Mouse (Mus musculus) kidney, embryonic 14.5 days (tissue): ENCODE data around the gene Frmd5. TPM values are rescaled to one million over a fixed set of nuclear protein-coding genes. Genes with fewer than 3 reads are reported as not detected.
"Not testable (repeated sequence)": the region's sequence is repeated elsewhere in the genome, so short reads cannot be mapped to it uniquely, and the experiment has no call there.

Source experiments
- ATAC-seq: fragments of 200-750 bp; cut with Nextera tagmentation; 2 replicates; pipeline ENCODE4 v1.8.0; 2017; ENCODE audit warnings: moderate number of reproducible peaks, mild to moderate bottlenecking, moderate TSS enrichment, moderate library complexity; ENCODE audit not compliant: low FRiP score, low TSS enrichment
- H3K27ac ChIP-seq: fragments of 300-500 bp; sonication (generic); 2 replicates; pipeline ENCODE4 v1.5.1; 2014; ENCODE audit warnings: low read depth, mild to moderate bottlenecking, low read length, moderate library complexity, mixed read lengths
- H3K27me3 ChIP-seq: fragments of 300-500 bp; sonication (generic); 2 replicates; pipeline ENCODE4 v1.6.1; 2014; ENCODE audit warnings: mild to moderate bottlenecking, low read length; ENCODE audit not compliant: control insufficient read depth, insufficient read depth
- H3K36me3 ChIP-seq: fragments of 300-500 bp; sonication (generic); 2 replicates; pipeline ENCODE4 v1.6.1; 2014; ENCODE audit warnings: low read length, mixed read lengths; ENCODE audit not compliant: control insufficient read depth, insufficient read depth
- H3K4me1 ChIP-seq: fragments of 300-500 bp; sonication (generic); 2 replicates; pipeline ENCODE4 v1.6.1; 2014; ENCODE audit warnings: low read length, mixed read lengths; ENCODE audit not compliant: control insufficient read depth, insufficient read depth
- H3K4me2 ChIP-seq: fragments of 300-500 bp; sonication (generic); replicated peaks from 2 replicates; pipeline ENCODE4 v1.6.1; 2014; ENCODE audit warnings: low read depth, mild to moderate bottlenecking, low read length
- H3K4me3 ChIP-seq: fragments of 300-500 bp; sonication (generic); 2 replicates; pipeline ENCODE4 v1.5.1; 2014; ENCODE audit warnings: mild to moderate bottlenecking, low read length
- H3K9ac ChIP-seq: fragments of 300-500 bp; sonication (generic); 2 replicates; pipeline ENCODE4 v1.6.1; 2014; ENCODE audit warnings: low read depth, mild to moderate bottlenecking, low read length, moderate library complexity
- H3K9me3 ChIP-seq: fragments of 300-500 bp; sonication (generic); 2 replicates; pipeline ENCODE4 v1.6.1; 2016; ENCODE audit warnings: low read length; ENCODE audit not compliant: control insufficient read depth
- WGBS: fragments of 180-500 bp; shearing (Covaris S2); extraction: QIAGEN DNeasy Blood & Tissue Kit; methylation state at CpG from one replicate; pipeline ENCODE4 v1.1.7; 2014; 5-methylcytosine and 5-hydroxymethylcytosine counted together
- polyA plus RNA-seq: library from polyadenylated mRNA; unstranded; fragments of >200 nt; fragmentation: Nextera tagmentation; extraction: Ambion mirVana; gene quantifications from 2 replicates; pipeline ENCODE4 v1.2.1, GENCODE M21; 2014

The Frmd5 gene
- polyA plus RNA-seq, 1 experiment from 2014 or later = 2.8 TPM

DNA sequence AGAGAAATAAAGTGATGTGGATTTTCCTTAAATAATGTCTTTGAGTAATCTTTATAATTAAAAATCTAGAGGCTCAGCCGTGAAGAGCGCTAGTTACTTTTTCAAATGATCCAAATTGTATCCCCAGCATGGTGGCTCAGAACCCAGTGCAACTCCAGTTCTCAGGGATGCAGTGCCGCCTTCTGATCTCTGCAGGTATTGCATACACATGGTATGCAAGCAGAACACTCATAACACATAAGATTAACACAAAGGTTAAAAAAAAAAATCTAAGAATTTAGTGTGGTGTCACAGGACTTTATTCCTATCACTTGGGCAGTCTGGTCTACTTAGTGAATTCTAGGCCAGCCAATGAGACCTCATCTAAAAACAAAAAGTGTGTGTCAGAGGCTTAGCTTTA, 262.1 kb downstream of the Frmd5 start:
- Histone ChIP-seq H3K4me1 (no peaks in the 10 kb centered on the region), H3K27me3 (no peaks in the 10 kb centered on the region), H3K4me2 (no peak overlapping the region), H3K27ac (no peak overlapping the region), H3K9ac (no peak overlapping the region), H3K4me3 (no peak overlapping the region), H3K9me3 (no peaks in the 10 kb centered on the region), H3K36me3 (peaks cover 32% of the 10 kb centered on the region)
- ATAC-seq = no peak
- 91% methylated on average over 3 of the region's 3 CpGs for WGBS

DNA sequence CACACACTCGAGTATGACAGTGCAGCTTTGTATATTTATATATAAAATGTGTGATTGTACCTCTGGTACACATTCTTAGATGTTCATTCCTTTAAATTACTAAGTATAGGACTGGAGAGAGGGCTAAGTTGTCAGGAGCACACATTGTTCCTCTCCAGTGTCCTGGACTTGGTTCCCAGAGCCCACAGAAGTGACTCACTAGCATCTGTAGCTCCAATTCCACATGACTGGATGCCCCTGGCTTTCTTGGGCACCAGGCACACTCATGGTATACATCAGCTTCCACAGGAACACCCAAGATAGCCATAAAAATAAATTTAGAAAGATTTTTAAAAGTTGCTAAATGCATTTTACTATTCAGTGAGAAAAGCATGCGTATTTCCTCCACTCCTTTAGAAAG, 281.8 kb downstream of the Frmd5 start:
- no peaks in the 10 kb centered on the region for H3K4me1 ChIP-seq
- no peak for ATAC-seq
- no peaks in the 10 kb centered on the region for H3K27me3 ChIP-seq
- 89% methylated on average over 2 of the region's 2 CpGs for WGBS
- H3K9me3 ChIP-seq = no peaks in the 10 kb centered on the region
- H3K4me2 ChIP-seq = no peak overlapping the region
- H3K27ac ChIP-seq = no peak overlapping the region
- H3K9ac ChIP-seq = no peak overlapping the region
- no peak overlapping the region for H3K4me3 ChIP-seq
- peaks cover 27% of the 10 kb centered on the region for H3K36me3 ChIP-seq

DNA sequence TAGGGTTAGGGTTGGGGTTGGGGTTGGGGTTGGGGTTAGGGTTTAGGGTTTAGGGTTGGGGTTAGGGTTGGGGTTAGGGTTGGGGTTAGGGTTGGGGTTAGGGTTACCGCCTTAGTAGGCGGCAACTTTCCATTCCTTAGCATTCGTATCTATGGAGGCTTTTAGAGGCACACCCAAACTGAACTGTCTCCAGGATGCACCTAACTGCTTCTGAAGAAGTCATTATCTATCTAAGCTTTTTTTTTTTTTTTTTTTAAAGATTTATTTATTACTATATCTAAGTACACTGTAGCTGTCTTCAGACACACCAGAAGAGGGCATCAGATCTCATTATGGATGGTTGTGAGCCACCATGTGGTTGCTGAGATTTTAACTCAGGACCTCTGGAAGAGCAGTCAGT, 284.1 kb downstream of the Frmd5 start:
- not testable (repeated sequence) for H3K9ac ChIP-seq, H3K4me2 ChIP-seq, H3K4me1 ChIP-seq, H3K4me3 ChIP-seq, H3K27me3 ChIP-seq, ATAC-seq, H3K9me3 ChIP-seq, H3K27ac ChIP-seq
- 96% methylated on average over 3 of the region's 3 CpGs for WGBS
- H3K36me3 ChIP-seq = peaks cover 43% of the 10 kb centered on the region

DNA sequence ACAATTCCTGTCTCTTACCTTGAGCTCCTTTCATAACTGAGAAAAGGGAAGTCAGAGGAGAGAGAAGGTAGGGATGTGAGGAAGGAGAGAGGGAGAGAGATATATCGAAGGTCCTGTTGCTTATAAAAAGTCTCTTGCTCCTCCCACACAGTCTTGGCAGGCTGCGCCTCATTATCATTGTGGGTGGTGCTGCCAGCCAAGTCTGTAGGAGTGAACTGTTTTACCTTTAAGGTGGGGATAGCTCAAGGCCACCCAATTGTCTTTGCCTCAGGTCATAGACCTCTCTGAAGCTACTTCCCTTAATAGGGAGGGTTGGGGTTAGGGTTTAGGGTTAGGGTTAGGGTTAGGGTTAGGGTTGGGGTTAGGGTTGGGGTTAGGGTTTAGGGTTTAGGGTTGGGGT, 284.9 kb downstream of the Frmd5 start:
- Histone ChIP-seq H3K9ac (no peak overlapping the region), H3K4me3 (no peak overlapping the region), H3K27me3 (no peaks in the 10 kb centered on the region), H3K4me2 (no peak overlapping the region), H3K36me3 (peaks cover 49% of the 10 kb centered on the region), H3K27ac (no peak overlapping the region), H3K4me1 (no peaks in the 10 kb centered on the region), H3K9me3 (no peaks in the 10 kb centered on the region)
- WGBS = 94% methylated on average over 2 of the region's 2 CpGs
- ATAC-seq = no peak

DNA sequence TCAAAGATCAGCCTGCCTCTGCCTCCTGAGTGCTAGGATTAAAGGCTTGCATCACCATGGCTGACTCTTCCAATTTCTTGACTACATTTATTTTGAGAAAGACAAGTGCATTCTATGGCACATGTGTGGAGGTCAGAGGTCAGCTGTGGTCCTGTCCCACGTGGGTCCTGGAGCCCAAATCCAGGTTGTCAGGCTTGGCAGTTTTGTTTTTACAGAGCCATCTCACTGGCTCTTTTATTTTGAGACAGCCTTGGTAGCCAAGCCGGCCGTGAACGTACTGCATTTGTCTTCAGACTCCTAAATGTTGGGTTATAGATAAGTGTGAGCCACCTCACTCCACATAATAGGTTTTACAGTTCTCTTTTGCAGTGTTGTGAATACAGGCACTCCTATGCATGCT, 288.2 kb downstream of the Frmd5 start:
- H3K36me3 ChIP-seq = peaks cover 33% of the 10 kb centered on the region; the same call in 1 of the 2 replicates
- H3K27me3 ChIP-seq = not testable (repeated sequence)

DNA sequence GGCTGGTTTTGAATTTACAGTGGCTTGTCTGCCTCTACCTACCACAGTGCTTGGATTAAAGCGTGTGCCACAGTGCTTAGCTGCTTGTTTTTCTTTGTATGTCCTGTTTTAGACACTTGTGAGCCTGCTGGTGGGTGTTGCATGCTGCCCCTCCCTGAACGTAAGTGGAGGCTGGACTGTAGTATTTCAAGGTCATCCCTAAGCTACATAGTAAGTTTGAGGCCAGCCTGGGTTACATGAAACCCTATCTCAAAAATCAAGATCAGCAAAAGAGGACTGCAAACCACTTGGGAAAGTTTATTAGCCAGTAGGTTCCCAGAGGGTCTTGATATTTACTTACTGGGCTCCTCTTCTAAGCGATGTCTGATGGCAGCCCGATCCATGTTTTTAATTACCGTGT, 288.8 kb downstream of the Frmd5 start:
- H3K27ac ChIP-seq = no peak overlapping the region
- peaks cover 34% of the 10 kb centered on the region; the same call in 1 of the 2 replicates for H3K36me3 ChIP-seq
- 95% methylated on average over 5 of the region's 5 CpGs for WGBS

More for the DNA sequence above, 288.2 kb downstream of the Frmd5 start:
- H3K9ac ChIP-seq, H3K9me3 ChIP-seq, H3K4me2 ChIP-seq, ATAC-seq, H3K27ac ChIP-seq, H3K4me3 ChIP-seq, H3K4me1 ChIP-seq: not testable (repeated sequence)
- 95% methylated on average over 4 of the region's 4 CpGs for WGBS

DNA sequence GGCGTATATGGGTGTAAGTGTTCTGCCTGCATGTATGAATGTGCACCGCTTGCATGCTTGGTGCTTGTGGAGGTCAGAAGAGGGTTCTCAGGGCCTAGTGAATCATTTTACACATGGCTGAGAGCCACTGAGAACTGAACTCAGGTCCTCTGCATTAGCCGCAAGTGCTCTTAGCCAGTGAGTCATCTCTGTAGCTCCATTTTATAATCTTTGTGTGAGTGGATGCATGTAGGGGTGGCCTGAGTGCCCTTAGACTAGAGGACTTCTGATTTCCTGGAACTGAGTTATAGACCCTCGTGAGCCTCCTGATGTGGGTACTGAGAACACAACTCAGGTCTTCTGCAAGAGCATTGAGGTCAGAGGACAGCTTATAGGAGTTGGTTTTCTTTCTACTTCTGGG, 292.7 kb downstream of the Frmd5 start:
- H3K9me3 ChIP-seq = no peaks in the 10 kb centered on the region
- H3K36me3 ChIP-seq = peaks cover 36% of the 10 kb centered on the region
- H3K9ac ChIP-seq = no peak overlapping the region
- WGBS = 95% methylated on average over 4 of the region's 4 CpGs
- ATAC-seq = no peak
- H3K4me1 ChIP-seq = 0 out of 2 replicates have a peak, but pooled peaks cover 3% of the 10 kb centered on the region
- no peak overlapping the region for H3K27ac ChIP-seq
- no peak overlapping the region for H3K4me3 ChIP-seq
- no peak overlapping the region for H3K4me2 ChIP-seq
- H3K27me3 ChIP-seq = no peaks in the 10 kb centered on the region

More for the DNA sequence above, 288.8 kb downstream of the Frmd5 start:
- Histone ChIP-seq H3K27me3 (no peaks in the 10 kb centered on the region), H3K9ac (no peak overlapping the region), H3K4me3 (no peak overlapping the region), H3K9me3 (no peaks in the 10 kb centered on the region), H3K4me1 (no peaks in the 10 kb centered on the region), H3K4me2 (no peak overlapping the region)
- no peak for ATAC-seq

DNA sequence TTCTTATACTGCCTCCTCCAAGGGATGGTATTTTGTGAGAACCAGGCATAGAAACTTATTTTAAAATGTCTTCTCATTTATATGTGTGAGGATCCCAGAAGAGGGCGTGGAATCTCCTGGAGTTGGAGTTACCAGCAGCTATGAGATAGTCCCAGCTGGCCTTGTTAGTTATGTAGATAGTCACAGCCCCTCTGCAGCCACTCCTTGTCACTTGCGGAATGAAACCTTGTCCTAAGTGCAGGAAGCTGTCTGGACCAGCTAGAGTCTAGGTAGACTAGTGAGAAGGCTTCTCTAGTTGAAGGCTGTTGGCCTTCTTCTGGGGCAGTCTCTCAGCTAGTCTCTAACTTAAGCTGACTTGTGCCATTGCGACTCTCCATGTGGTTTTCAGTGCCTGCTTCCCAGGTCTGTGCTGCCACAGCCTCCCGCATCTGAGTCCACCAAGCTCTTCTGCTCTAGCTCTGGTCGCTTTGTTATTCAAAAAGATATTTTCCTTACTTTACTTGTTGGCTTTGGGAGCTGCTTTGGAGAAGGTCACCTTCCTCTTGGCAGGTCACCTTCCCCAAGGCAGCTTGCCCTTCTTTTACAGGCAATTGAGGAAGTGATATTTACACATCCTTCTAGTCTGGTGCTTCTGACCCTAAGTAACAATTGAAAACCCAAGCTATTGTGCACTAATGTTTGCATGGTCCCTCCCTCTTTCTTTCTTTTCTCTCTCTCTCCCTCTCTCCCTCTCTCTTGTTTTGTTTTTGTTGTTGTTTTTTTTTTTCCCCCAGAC, 293.7 kb downstream of the Frmd5 start:
- H3K4me3 ChIP-seq, ATAC-seq, H3K4me2 ChIP-seq, H3K4me1 ChIP-seq, H3K27ac ChIP-seq, H3K9ac ChIP-seq, H3K9me3 ChIP-seq, H3K27me3 ChIP-seq: not testable (repeated sequence)
- peaks cover 32% of the 10 kb centered on the region for H3K36me3 ChIP-seq
- 91% methylated on average over 4 of the region's 5 CpGs for WGBS

DNA sequence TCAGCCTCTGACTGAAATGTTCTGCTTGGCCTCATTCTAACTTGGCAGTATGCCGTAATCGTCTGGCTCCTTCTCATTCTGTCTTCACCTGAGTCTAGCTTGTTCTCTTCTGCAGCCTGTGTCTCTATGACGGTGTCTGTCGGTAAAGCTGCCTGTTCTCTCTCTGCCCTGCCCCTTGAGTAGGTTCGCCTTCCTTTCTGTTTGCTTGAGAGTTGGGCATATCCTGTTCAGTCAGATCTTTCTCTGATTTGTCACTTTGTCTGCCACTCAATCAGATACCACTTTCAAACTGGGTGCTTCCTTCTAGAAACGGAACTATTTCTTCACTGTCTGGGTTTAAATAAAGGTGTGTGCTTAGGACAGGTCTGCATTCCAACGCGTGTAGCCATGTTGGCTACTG, 295.5 kb downstream of the Frmd5 start:
- no peak for ATAC-seq
- peaks cover 12% of the 10 kb centered on the region for H3K4me1 ChIP-seq
- no peaks in the 10 kb centered on the region for H3K9me3 ChIP-seq
- no peaks in the 10 kb centered on the region for H3K27me3 ChIP-seq
- H3K4me2 ChIP-seq = no peak overlapping the region
- no peak overlapping the region for H3K4me3 ChIP-seq
- no peak overlapping the region for H3K9ac ChIP-seq
- 96% methylated on average over 8 of the region's 8 CpGs for WGBS
- H3K27ac ChIP-seq = no peak overlapping the region
- peaks cover 17% of the 10 kb centered on the region for H3K36me3 ChIP-seq
